Mouse (Mus musculus) brain, adult 2 months (tissue): Measurements from ENCODE around the gene Prkar1b.
A peak's percentile ranks its signal among the peaks of the same experiment; 100 is the strongest.

ENCODE experiments used
- DNase-seq: peaks from one replicate; pipeline ENCODE4 v3.0.0; 2011; ENCODE audit warnings: low read depth, low spot score

Prkar1b gene

GRCm38 (mm10) chr5:139110140-139110855, 39.5 kb downstream of the Prkar1b start:
- no peak for DNase-seq

DNA sequence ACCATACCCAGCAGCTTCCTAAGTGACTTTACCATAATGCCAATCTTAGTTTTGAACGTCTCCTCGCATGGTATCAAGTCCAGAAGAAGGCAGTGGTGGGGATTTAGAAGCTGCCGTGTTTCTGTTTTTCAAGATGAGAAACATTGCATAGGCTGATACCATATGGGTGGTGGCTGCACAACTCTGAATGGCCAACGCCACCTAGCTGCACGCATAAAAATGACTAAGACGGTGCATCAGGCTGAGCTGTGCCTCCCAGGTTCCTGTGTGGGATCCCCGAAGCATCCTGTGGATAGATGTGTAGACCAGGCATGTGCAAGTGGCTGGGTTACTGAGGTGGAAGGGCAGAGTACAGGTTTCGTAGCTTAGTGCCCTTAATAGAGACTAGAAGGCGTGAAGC, 42.0 kb downstream of the Prkar1b start:
- DNase-seq, result peak; percentile 75

- DNase-seq, result no peak
Measured at GRCm38 (mm10) chr5:139101783-139102182, 48.0 kb downstream of the Prkar1b start.

DNA sequence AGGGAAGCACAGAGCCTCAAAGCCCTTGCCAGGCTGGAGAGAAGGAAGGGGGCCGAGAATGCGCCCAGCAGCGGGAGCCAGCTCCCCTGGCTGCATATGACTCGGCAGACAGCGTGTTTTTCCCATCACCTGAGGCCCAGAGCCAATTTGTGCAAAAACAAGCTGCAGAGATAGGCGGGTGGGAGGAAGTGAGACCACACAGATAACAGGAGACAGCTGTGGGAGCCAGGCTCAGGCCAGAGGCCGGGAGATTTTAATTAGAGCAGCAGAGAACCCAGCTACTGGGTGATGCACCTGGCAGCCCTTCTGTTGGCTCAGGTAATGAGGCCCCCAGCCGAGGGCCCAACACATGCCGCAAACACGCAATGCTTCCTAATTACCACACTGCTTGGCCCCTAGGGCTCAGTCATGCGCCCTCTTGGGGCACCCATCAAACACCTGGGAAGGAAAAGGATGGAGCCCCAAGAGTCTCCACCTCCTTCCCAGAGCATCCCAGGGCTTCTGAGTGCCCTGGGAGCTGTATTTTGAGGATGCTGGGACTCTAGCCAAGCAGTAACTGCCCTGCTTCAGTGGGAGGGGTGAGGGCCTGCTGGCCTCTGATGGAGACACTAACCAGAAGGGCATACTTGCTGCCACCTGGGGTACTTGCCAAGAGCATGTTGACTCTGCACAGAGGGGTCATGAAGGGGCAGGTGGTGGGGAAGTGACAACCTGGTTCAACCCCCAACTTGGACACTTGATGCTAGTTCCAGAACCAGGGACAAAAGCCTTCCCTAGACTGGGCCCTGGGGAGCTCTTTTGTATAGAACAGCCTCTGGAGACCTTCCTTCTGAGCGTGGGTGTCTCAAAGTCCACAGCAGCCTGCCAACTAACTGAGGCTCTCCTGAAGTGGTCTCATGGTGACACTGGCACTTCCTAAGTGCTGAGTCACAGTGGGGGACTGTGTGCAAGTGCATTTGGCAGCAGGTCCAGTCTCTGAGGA, 50.5 kb downstream of the Prkar1b start:
- peak; percentile 91 for DNase-seq

GRCm38 (mm10) chr5:139095297-139096110, 54.3 kb downstream of the Prkar1b start:
- DNase-seq, result no peak

GRCm38 (mm10) chr5:139093534-139093933, 56.3 kb downstream of the Prkar1b start:
- no peak for DNase-seq

GRCm38 (mm10) chr5:139091713-139092112, 58.1 kb downstream of the Prkar1b start:
- DNase-seq, result no peak

GRCm38 (mm10) chr5:139090162-139090561, 59.6 kb downstream of the Prkar1b start:
- no peak for DNase-seq

GRCm38 (mm10) chr5:139088173-139088572, 61.6 kb downstream of the Prkar1b start:
- no peak for DNase-seq

DNA sequence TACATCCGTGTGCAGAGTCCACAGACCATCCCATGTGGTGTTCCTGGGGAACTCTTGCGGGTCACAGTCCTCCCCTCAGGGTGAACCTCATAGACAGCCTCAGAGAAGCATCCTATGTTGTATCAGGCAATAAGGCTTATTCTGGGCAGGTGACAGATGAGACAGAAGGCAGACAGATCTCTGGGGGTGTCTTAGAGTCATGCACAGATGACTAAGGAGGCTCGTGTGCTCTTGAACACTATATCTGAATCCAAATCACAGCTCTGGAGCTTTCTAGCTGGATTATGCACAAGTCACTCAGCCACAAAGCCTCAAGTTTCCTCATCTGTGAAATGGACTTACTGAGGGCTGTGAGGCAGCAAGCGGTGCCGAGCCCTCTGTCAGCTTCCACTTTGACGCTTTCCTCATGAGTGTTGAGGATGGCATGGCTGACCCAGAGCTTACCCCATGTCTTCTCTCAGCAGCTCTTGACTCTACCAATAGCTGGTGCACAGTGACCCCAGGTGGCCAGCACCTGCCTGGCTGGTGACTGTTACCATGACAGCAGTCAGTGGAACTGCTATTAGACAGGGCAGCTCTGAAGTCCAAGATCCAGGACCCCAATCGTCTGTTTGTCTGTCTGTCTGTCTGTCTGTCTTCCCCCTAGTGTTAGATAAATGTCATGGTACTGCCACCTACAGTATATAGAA, 64.8 kb downstream of the Prkar1b start:
- DNase-seq, result peak; percentile 85

DNA sequence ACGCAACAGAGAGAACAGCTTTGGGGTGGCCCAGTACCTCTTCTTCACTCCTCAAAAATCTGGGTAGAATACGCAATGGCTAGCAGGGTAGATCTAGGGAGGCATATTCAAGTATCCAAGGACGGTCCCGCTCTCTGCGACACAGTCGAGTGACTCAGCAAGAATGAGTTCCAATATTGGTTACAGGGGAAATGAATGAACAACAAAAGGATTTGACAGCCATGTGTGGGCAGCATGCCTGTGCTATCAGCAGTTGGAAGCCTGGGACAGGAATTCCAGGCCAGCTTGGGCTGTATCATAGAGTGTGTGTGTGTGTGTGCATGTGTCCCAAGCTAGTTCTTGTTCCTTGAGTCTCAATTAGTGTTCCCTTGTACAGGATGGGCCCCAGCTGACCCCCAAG, 65.5 kb downstream of the Prkar1b start:
- peak; percentile 94 for DNase-seq

DNA sequence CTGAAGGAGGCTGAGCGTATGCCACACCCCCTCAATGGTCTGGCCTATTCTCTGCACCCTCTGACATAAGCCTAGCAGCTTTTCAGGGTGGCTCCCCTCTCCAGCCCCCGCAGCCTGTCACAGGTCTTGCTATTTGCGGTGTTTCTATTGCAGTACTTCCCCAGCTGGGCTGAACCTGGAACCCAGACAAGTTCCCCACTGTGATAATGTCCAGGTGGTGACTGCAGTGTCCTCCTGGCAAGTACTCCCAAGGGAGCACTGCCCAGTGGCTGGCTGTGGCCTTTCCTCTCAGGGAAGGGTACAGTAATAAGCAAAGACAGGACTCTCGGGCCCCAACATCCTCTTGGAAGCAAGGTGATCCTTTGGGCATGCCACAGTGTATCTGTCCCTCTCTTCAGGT, 66.0 kb downstream of the Prkar1b start:
- DNase-seq, result peak; percentile 69

DNA sequence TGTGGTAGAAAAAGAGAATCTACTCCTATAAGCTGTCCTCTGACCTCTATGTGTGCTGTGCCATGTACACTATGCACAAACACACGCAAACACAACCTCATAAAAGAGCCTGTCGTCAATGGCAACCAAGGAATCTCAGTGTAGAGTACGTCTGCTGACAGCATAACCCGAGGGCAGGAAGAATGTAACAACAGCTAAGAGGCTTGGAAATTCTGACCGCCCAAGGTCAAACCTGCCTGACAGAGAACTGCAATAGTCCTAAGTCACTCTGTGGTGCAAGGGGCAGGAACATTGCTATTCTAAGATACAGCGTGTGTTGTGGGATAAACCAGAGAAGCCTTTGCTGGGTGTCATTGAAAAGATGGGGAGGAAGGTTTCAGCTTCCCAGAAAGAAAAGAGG, 68.4 kb downstream of the Prkar1b start:
- DNase-seq, result no peak

GRCm38 (mm10) chr5:139078156-139078462, 71.7 kb downstream of the Prkar1b start:
- DNase-seq, result no peak

- peak; percentile 91 for DNase-seq
Measured at GRCm38 (mm10) chr5:139077311-139078155, 72.3 kb downstream of the Prkar1b start.

- DNase-seq, result peak; percentile 49
Measured at GRCm38 (mm10) chr5:139076450-139076849, 73.4 kb downstream of the Prkar1b start.

- peak; percentile 52 for DNase-seq
Measured at GRCm38 (mm10) chr5:139075791-139076190, 74.0 kb downstream of the Prkar1b start.

GRCm38 (mm10) chr5:139075125-139075524, 74.7 kb downstream of the Prkar1b start:
- DNase-seq, result peak; percentile 85

- no peak for DNase-seq
Measured at GRCm38 (mm10) chr5:139073977-139074376, 75.8 kb downstream of the Prkar1b start.

DNA sequence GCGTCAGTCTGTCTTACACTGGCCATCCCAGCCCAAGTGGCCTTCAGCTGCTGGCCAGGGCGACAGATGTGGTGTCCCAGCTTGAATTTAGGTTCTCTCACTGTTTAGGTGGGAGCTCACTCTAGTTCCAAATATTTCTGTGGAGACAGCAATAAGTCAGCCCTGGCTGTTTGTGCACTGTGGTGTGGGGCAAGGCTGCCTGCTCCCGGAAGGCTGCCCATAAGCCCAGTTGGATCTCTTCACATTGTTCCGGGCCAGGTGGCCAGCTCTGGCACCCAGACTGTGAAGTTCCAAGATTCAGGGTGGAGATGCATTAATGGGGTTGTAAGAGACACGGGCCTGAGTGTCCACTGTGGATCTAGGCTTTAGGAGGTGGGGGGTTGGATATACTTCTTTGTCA, 76.9 kb downstream of the Prkar1b start:
- peak; percentile 77 for DNase-seq
